Mouse (Mus musculus): Measurements from ENCODE around the gene Sox13.

- TF ChIP-seq POLR2A (IDR thresholded peaks at IDR 0.05; ENCODE audit: borderline replicate concordance, low read depth, low read length) (no peak), CTCF (IDR thresholded peaks at IDR 0.05; ENCODE audit: low read depth, low read length) (no peak)
These were observed 41.5 kb downstream of the Sox13 start for GRCm38 (mm10) chr1:133382552-133383155.

Data from bone marrow macrophage, adult 2 months (primary cell).